Mouse (Mus musculus) C2C12 (cell line): ENCODE data around the gene Gli1.

ENCODE experiments used
- CEBPB ChIP-seq: IDR thresholded peaks from one replicate; pipeline ENCODE4 v1.6.1; 2011; ENCODE audit warnings: low read depth, mild to moderate bottlenecking, control low read depth, moderate library complexity
- CTCF ChIP-seq: IDR thresholded peaks from one replicate; pipeline ENCODE4 v1.5.1; 2011; ENCODE audit not compliant: control insufficient read depth, insufficient read depth, insufficient read length
- MYOD1 ChIP-seq: IDR thresholded peaks from one replicate; pipeline ENCODE4 v1.6.1; 2011; ENCODE audit warnings: low read depth; ENCODE audit not compliant: control insufficient read depth, insufficient read length

- TF ChIP-seq CTCF = no peak
- no peak for TF ChIP-seq MYOD1
- TF ChIP-seq CEBPB = no peak
Measured at GRCm38 (mm10) chr10:127327461-127328145, 14.2 kb downstream of the Gli1 start.
